Mouse (Mus musculus): ENCODE measurements around the gene Dpf2. TPM values are rescaled to one million over a fixed set of nuclear protein-coding genes. Genes with fewer than 3 reads are reported as not detected.

The Dpf2 gene
- polyA plus RNA-seq, 2 experiments = 143 to 179 TPM

DNA sequence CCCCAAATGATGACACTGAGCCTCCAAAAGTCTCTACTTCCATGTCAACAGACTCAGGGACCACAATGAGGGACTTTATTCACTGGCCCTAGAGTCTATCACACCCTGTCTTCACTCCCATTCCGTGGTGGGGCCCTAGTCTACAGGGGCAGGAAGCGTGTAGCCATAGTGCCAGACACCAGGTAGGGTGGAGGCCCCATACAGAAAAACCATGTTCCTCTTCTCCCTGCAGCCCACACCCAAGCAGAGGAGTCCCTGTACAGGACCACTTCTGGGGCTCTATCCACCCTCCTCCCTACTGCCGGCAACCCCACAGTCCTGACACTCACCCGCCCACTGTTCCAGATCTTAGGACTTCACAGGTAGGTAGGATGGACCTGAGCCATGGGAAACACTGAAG, 40.3 kb downstream of the Dpf2 start:
- Histone ChIP-seq H3K27ac (replicated peaks; ENCODE audit: low read depth, low read length) (no peak overlapping the region), H3K9me3 (ENCODE audit: control insufficient read depth, low read length) (no peaks in the 10 kb centered on the region), H3K4me1 (ENCODE audit: control insufficient read depth, insufficient read depth, low read length) (peaks cover 26% of the 10 kb centered on the region), H3K36me3 (ENCODE audit: control insufficient read depth, insufficient read depth, low read length) (peaks cover 37% of the 10 kb centered on the region), H3K4me3 (replicated peaks; ENCODE audit: low read length) (no peak overlapping the region), H3K9ac (ENCODE audit: low read depth, low read length, severe bottlenecking) (no peak overlapping the region), H3K27me3 (ENCODE audit: control insufficient read depth, insufficient read depth, low read length) (no peaks in the 10 kb centered on the region), H3K4me2 (replicated peaks; ENCODE audit: low read depth, low read length, severe bottlenecking) (no peak overlapping the region)
- no peak for TF ChIP-seq POLR2A (IDR thresholded peaks at IDR 0.05; ENCODE audit: borderline replicate concordance, extremely low read depth, insufficient read depth, insufficient read length)
- 90% methylated on average over 4 of the region's 4 CpGs for WGBS
- DNase-seq (ENCODE audit: low spot score) (no peak), ATAC-seq (ENCODE audit: low FRiP score, low read depth) (no peak)

GRCm38 (mm10) chr19:5871683-5872082, 41.1 kb downstream of the Dpf2 start:
- TF ChIP-seq POLR2A (IDR thresholded peaks at IDR 0.05; ENCODE audit: borderline replicate concordance, extremely low read depth, insufficient read depth, insufficient read length) = no peak
- H3K27ac ChIP-seq (replicated peaks; ENCODE audit: low read depth, low read length) = peak overlapping the region; percentile 70
- ATAC-seq (ENCODE audit: low FRiP score, low read depth) = no peak
- H3K4me2 ChIP-seq (replicated peaks; ENCODE audit: low read depth, low read length, severe bottlenecking) = peak overlapping the region; percentile 29
- H3K27me3 ChIP-seq (ENCODE audit: control insufficient read depth, insufficient read depth, low read length) = no peaks in the 10 kb centered on the region
- peaks cover 26% of the 10 kb centered on the region for H3K4me1 ChIP-seq (ENCODE audit: control insufficient read depth, insufficient read depth, low read length)
- H3K9me3 ChIP-seq (ENCODE audit: control insufficient read depth, low read length) = no peaks in the 10 kb centered on the region
- DNase-seq (ENCODE audit: low spot score) = no peak
- WGBS = 53% methylated on average over 5 of the region's 6 CpGs
- H3K9ac ChIP-seq (ENCODE audit: low read depth, low read length, severe bottlenecking) = peak overlapping the region; percentile 46
- H3K36me3 ChIP-seq (ENCODE audit: control insufficient read depth, insufficient read depth, low read length) = peaks cover 44% of the 10 kb centered on the region
- H3K4me3 ChIP-seq (replicated peaks; ENCODE audit: low read length) = no peak overlapping the region

DNA sequence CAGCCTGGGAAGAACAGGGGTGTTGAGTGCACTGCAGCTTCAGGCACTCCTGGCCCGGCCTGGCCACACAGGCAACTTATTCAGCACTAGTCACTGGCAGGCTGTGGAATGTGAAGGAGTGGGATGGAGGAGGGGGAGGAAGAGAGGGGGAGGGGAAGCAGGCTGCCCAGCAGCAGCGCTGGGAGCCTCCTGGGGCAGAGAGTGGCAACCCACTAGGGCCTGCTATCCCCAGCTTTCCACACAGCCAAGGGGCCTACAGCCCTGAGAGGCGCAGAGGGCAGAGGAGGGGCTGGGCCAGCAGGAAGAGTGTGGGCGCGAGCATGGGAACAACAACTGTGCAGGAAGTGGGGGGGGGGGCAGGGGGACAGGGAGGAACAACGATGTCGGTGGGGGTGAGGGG, 41.5 kb downstream of the Dpf2 start:
- DNase-seq (ENCODE audit: low spot score) = no peak
- H3K4me1 ChIP-seq (ENCODE audit: control insufficient read depth, insufficient read depth, low read length) = peaks cover 26% of the 10 kb centered on the region
- peak overlapping the region; percentile 70 for H3K27ac ChIP-seq (replicated peaks; ENCODE audit: low read depth, low read length)
- WGBS = 9% methylated on average over 6 of the region's 7 CpGs
- 0 out of 2 replicates have a peak overlapping the region, but pooled peaks have one; percentile 7 for H3K4me3 ChIP-seq (replicated peaks; ENCODE audit: low read length)
- H3K9ac ChIP-seq (ENCODE audit: low read depth, low read length, severe bottlenecking) = peak overlapping the region; percentile 46
- H3K36me3 ChIP-seq (ENCODE audit: control insufficient read depth, insufficient read depth, low read length) = peaks cover 45% of the 10 kb centered on the region
- 0 out of 2 replicates have a peak, but pooled peaks have one; percentile 10 for TF ChIP-seq POLR2A (IDR thresholded peaks at IDR 0.05; ENCODE audit: borderline replicate concordance, extremely low read depth, insufficient read depth, insufficient read length)
- H3K9me3 ChIP-seq (ENCODE audit: control insufficient read depth, low read length) = no peaks in the 10 kb centered on the region
- no peaks in the 10 kb centered on the region for H3K27me3 ChIP-seq (ENCODE audit: control insufficient read depth, insufficient read depth, low read length)
- ATAC-seq (ENCODE audit: low FRiP score, low read depth) = peak; percentile 58
- peak overlapping the region; percentile 29 for H3K4me2 ChIP-seq (replicated peaks; ENCODE audit: low read depth, low read length, severe bottlenecking)

DNA sequence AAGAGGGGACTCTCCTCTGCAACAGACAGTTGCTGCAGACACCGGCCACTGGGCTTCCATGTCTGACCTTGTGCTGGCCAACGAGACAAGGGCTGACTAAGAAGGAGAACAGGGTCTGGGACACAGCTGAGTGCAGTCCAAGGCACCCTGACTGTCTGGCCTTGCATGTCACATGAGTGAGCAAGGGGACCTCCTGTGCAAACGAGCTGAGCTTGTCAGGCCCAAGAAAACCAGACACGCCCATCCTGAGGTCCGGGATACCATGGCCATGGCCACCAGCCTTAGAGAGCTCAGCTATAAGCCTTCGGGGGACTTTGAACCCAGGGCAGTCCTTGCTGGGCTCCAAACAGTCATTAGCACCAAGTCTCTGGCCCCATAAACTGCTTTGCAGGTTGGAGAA, 44.7 kb downstream of the Dpf2 start:
- H3K4me1 ChIP-seq (ENCODE audit: control insufficient read depth, insufficient read depth, low read length) = peaks cover 14% of the 10 kb centered on the region
- no peak overlapping the region for H3K4me2 ChIP-seq (replicated peaks; ENCODE audit: low read depth, low read length, severe bottlenecking)
- ATAC-seq (ENCODE audit: low FRiP score, low read depth) = no peak
- no peak overlapping the region for H3K4me3 ChIP-seq (replicated peaks; ENCODE audit: low read length)
- H3K36me3 ChIP-seq (ENCODE audit: control insufficient read depth, insufficient read depth, low read length) = peaks cover 74% of the 10 kb centered on the region
- H3K27me3 ChIP-seq (ENCODE audit: control insufficient read depth, insufficient read depth, low read length) = no peaks in the 10 kb centered on the region
- TF ChIP-seq POLR2A (IDR thresholded peaks at IDR 0.05; ENCODE audit: borderline replicate concordance, extremely low read depth, insufficient read depth, insufficient read length) = no peak
- whole genome bisulfite sequencing = 84% methylated on average over 6 of the region's 6 CpGs
- no peak overlapping the region for H3K9ac ChIP-seq (ENCODE audit: low read depth, low read length, severe bottlenecking)
- H3K9me3 ChIP-seq (ENCODE audit: control insufficient read depth, low read length) = no peaks in the 10 kb centered on the region
- no peak overlapping the region for H3K27ac ChIP-seq (replicated peaks; ENCODE audit: low read depth, low read length)
- no peak for DNase-seq (ENCODE audit: low spot score)

DNA sequence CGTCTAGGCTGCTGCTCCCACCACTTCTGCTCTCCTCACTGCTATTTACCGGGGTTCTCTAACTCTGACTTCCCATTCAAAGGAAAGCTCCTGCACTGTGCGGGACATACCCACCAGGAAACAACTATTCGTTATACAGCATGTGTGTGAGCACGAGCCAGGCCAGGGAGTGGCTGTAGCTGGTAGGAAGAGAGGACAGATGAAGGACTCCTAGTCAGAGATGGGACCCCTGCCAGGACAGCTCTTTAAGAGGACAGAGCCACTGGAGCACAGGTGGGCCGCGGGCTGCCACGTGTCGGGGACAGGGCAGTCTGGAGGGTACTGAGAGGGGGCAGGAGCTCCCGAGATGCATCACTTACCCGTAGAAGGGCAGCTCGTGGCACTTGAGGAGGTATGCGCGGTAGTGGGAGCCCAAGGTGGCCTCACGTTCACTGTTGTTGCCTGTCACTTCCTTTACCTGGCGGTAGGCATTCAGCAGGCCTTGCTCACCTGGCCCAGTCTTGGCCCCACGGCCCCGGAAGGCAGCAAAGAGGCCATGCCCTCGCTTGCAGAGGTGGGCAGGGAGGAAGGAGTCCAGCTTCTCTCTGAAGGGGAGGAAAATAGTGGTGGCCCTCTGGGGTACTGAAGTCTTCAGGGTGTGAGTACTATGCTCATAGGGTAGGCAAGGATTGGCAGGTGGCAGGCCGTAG, 48.0 kb downstream of the Dpf2 start:
- WGBS = 88% methylated on average over 19 of the region's 20 CpGs
- Histone ChIP-seq H3K9ac (ENCODE audit: low read depth, low read length, severe bottlenecking) (no peak overlapping the region), H3K4me2 (replicated peaks; ENCODE audit: low read depth, low read length, severe bottlenecking) (no peak overlapping the region), H3K4me3 (replicated peaks; ENCODE audit: low read length) (no peak overlapping the region), H3K4me1 (ENCODE audit: control insufficient read depth, insufficient read depth, low read length) (no peaks in the 10 kb centered on the region), H3K36me3 (ENCODE audit: control insufficient read depth, insufficient read depth, low read length) (peaks cover 89% of the 10 kb centered on the region), H3K9me3 (ENCODE audit: control insufficient read depth, low read length) (no peaks in the 10 kb centered on the region), H3K27ac (replicated peaks; ENCODE audit: low read depth, low read length) (no peak overlapping the region), H3K27me3 (ENCODE audit: control insufficient read depth, insufficient read depth, low read length) (no peaks in the 10 kb centered on the region)
- ATAC-seq (ENCODE audit: low FRiP score, low read depth) (no peak), DNase-seq (ENCODE audit: low spot score) (no peak)
- no peak for TF ChIP-seq POLR2A (IDR thresholded peaks at IDR 0.05; ENCODE audit: borderline replicate concordance, extremely low read depth, insufficient read depth, insufficient read length)

Data from limb, embryonic 14.5 days (tissue).